Mouse (Mus musculus) lung, postnatal 0 days (tissue): ENCODE results near the gene Txn2. TPM values are rescaled to one million over a fixed set of nuclear protein-coding genes. Genes with fewer than 3 reads are reported as not detected.

Experiments
- ATAC-seq: fragments of 200-750 bp; cut with Nextera tagmentation; 2 replicates; pipeline ENCODE4 v1.8.0; 2017; ENCODE audit warnings: moderate library complexity
- DNase-seq: peaks from one replicate; pipeline ENCODE4 v3.0.0-alpha.2; 2016; ENCODE audit warnings: low spot score
- H3K27ac ChIP-seq: fragments of 300-500 bp; sonication (generic); 2 replicates; pipeline ENCODE4 v1.5.1; 2014; ENCODE audit warnings: antibody characterized with exemption, mild to moderate bottlenecking, low read length, mixed read lengths
- H3K27me3 ChIP-seq: fragments of 300-500 bp; sonication (generic); replicated peaks from 2 replicates; pipeline ENCODE4 v1.6.1; 2014; ENCODE audit warnings: low read length, mixed read lengths; ENCODE audit not compliant: insufficient read depth
- H3K36me3 ChIP-seq: fragments of 300-500 bp; sonication (generic); 2 replicates; pipeline ENCODE4 v1.6.1; 2014; ENCODE audit warnings: low read length, mixed read lengths; ENCODE audit not compliant: insufficient read depth
- H3K4me1 ChIP-seq: fragments of 300-500 bp; sonication (generic); 2 replicates; pipeline ENCODE4 v1.6.1; 2014; ENCODE audit warnings: antibody characterized with exemption, low read depth, low read length, mixed read lengths; ENCODE audit not compliant: insufficient read depth
- H3K4me2 ChIP-seq: fragments of 300-500 bp; sonication (generic); replicated peaks from 2 replicates; pipeline ENCODE4 v1.6.1; 2014; ENCODE audit warnings: low read depth, mild to moderate bottlenecking, low read length, moderate library complexity, mixed read lengths
- H3K4me3 ChIP-seq: fragments of 300-500 bp; sonication (generic); 2 replicates; pipeline ENCODE4 v1.5.1; 2014; ENCODE audit warnings: low read depth, low read length
- H3K9ac ChIP-seq: fragments of 300-500 bp; sonication (generic); replicated peaks from 2 replicates; pipeline ENCODE4 v1.6.1; 2014; ENCODE audit warnings: low read depth, mild to moderate bottlenecking
- H3K9me3 ChIP-seq: fragments of 300-500 bp; sonication (generic); 2 replicates; pipeline ENCODE4 v1.6.1; 2016; ENCODE audit warnings: low read length, mixed read lengths
- CTCF ChIP-seq: IDR thresholded peaks from 2 replicates; pipeline ENCODE4 v1.5.1; 2016; ENCODE audit warnings: antibody characterized with exemption, mild to moderate bottlenecking
- EP300 ChIP-seq: IDR thresholded peaks from 2 replicates; pipeline ENCODE4 v1.6.1; 2016; ENCODE audit warnings: antibody characterized with exemption, mild to moderate bottlenecking, control low read depth
- WGBS: fragments of 180-500 bp; shearing (Covaris S2); extraction: QIAGEN DNeasy Blood & Tissue Kit; methylation state at CpG from one replicate; pipeline ENCODE4 v1.1.7; 2014; 5-methylcytosine and 5-hydroxymethylcytosine counted together
- polyA plus RNA-seq: library from polyadenylated mRNA; unstranded; fragments of >200 nt; fragmentation: Nextera tagmentation; extraction: Ambion mirVana; gene quantifications from 2 replicates; pipeline ENCODE4 v1.2.1, GENCODE M21; 2015

The Txn2 gene
- polyA plus RNA-seq, 1 experiment from 2014 or later: 122 TPM

- H3K9ac ChIP-seq: no peak overlapping the region
- no peaks in the 10 kb centered on the region for H3K27me3 ChIP-seq
- DNase-seq (no peak), ATAC-seq (no peak)
- no peaks in the 10 kb centered on the region for H3K36me3 ChIP-seq
- H3K4me3 ChIP-seq: no peak overlapping the region
- WGBS: 94% methylated on average over 4 of the region's 5 CpGs
- peaks cover 19% of the 10 kb centered on the region; the same call in 1 of the 2 replicates for H3K4me1 ChIP-seq
- TF ChIP-seq CTCF: 0 out of 2 replicates have a peak, but pooled peaks have one; percentile 7
- TF ChIP-seq EP300: no peak
- H3K4me2 ChIP-seq: no peak overlapping the region
- H3K27ac ChIP-seq: no peak overlapping the region
- no peaks in the 10 kb centered on the region for H3K9me3 ChIP-seq
These were observed 42.3 kb downstream of the Txn2 start for GRCm38 (mm10) chr15:77886369-77887092.

DNA sequence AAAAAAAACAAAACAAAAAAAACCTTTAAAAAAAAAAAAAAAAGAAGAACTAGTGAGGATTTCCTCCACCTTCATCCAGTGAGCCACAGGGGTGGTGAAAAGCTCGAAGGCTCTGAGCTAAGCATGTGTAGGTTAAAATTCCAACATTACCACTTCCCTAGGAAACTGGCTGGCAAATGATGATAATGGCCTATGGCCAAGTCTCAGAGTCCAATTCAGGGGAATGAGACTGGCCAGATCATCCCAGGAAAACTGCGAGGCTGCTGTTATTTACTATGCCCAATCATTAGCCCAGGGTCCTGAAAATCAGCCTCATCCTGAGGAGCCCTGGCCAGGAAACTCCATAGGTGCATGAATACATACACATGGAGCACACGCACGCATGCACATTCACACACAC lies 42.9 kb downstream of the Txn2 start:
- peaks cover 19% of the 10 kb centered on the region; the same call in 1 of the 2 replicates for H3K4me1 ChIP-seq
- TF ChIP-seq CTCF (no peak), EP300 (no peak)
- no peak overlapping the region for H3K4me3 ChIP-seq
- WGBS: 55% methylated on average over 4 of the region's 4 CpGs
- no peak for ATAC-seq
- H3K9ac ChIP-seq: no peak overlapping the region
- H3K9me3 ChIP-seq: no peaks in the 10 kb centered on the region
- no peak overlapping the region for H3K4me2 ChIP-seq
- no peaks in the 10 kb centered on the region for H3K27me3 ChIP-seq
- H3K27ac ChIP-seq: no peak overlapping the region
- no peak for DNase-seq
- no peaks in the 10 kb centered on the region for H3K36me3 ChIP-seq

DNA sequence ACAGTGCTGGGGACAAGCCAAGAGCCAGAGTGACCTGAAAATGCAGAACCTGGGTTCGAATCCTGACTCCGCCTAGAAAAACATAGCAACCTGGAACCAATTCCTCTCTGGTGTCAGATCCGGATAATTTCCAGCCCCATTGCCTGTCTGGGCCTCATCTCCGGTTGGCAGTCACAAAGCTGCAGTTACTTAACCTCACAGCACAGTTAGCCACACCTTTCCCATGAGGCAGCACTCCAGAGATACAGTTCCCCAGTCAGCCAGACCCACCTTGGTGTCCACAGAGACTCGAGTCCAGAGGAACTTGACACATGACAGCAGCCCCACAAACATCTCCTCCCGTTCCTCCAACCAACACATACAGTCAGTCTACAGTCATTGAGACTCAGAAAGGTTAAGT lies 43.6 kb downstream of the Txn2 start:
- Histone ChIP-seq H3K36me3 (no peaks in the 10 kb centered on the region), H3K4me2 (no peak overlapping the region), H3K4me3 (no peak overlapping the region), H3K27me3 (no peaks in the 10 kb centered on the region), H3K4me1 (peaks cover 19% of the 10 kb centered on the region; the same call in 1 of the 2 replicates), H3K9ac (no peak overlapping the region), H3K27ac (no peak overlapping the region), H3K9me3 (no peaks in the 10 kb centered on the region)
- peak; percentile 16 for DNase-seq
- no peak for ATAC-seq
- no peak for TF ChIP-seq EP300
- TF ChIP-seq CTCF: no peak
- WGBS: 71% methylated on average over 6 of the region's 6 CpGs

DNA sequence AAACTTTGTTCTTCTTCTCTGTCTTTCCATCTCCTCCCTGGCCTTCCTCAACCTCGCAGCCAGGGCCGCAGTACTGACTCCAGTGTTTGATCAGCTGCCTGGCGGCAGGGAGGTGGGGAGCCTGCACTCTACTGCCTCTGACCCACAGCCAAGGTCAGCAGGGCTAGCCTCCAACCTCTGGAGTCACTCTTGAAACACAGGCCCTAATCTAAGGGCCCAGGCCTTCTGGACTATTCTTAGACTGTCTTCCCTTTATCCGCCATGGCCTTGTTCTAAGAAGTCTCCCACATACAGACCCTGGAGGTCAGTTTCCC lies 45.2 kb downstream of the Txn2 start:
- Histone ChIP-seq H3K36me3 (no peaks in the 10 kb centered on the region), H3K27ac (peak overlapping the region; percentile 90), H3K27me3 (no peaks in the 10 kb centered on the region), H3K4me2 (no peak overlapping the region), H3K9me3 (no peaks in the 10 kb centered on the region), H3K4me3 (no peak overlapping the region), H3K4me1 (peaks cover 16% of the 10 kb centered on the region; the same call in 1 of the 2 replicates), H3K9ac (0 out of 2 replicates have a peak overlapping the region, but pooled peaks have one; percentile 19)
- ATAC-seq (no peak), DNase-seq (no peak)
- WGBS: 59% methylated on average over 4 of the region's 4 CpGs
- no peak for TF ChIP-seq EP300
- TF ChIP-seq CTCF: no peak

GRCm38 (mm10) chr15:77882797-77883696 lies 45.8 kb downstream of the Txn2 start:
- no peaks in the 10 kb centered on the region for H3K36me3 ChIP-seq
- no peaks in the 10 kb centered on the region for H3K9me3 ChIP-seq
- DNase-seq: peak; percentile 93
- TF ChIP-seq EP300: peak; percentile 58
- no peak; the same call in 1 of the 2 replicates for TF ChIP-seq CTCF
- H3K4me2 ChIP-seq: no peak overlapping the region; the same call in 1 of the 2 replicates
- H3K27ac ChIP-seq: peak overlapping the region; percentile 90
- no peak overlapping the region for H3K4me3 ChIP-seq
- H3K27me3 ChIP-seq: no peaks in the 10 kb centered on the region
- 17% methylated on average over 16 of the region's 17 CpGs for WGBS
- peak; percentile 92 for ATAC-seq
- H3K9ac ChIP-seq: 0 out of 2 replicates have a peak overlapping the region, but pooled peaks have one; percentile 19
- H3K4me1 ChIP-seq: peaks cover 16% of the 10 kb centered on the region; the same call in 1 of the 2 replicates

GRCm38 (mm10) chr15:77882297-77882696 lies 46.5 kb downstream of the Txn2 start:
- TF ChIP-seq EP300 (no peak), CTCF (no peak)
- H3K4me1 ChIP-seq: peaks cover 16% of the 10 kb centered on the region; the same call in 1 of the 2 replicates
- no peaks in the 10 kb centered on the region for H3K36me3 ChIP-seq
- H3K4me2 ChIP-seq: no peak overlapping the region
- WGBS: 47% methylated on average over 6 of the region's 6 CpGs
- peak overlapping the region; percentile 90 for H3K27ac ChIP-seq
- no peak overlapping the region for H3K4me3 ChIP-seq
- no peaks in the 10 kb centered on the region for H3K9me3 ChIP-seq
- H3K27me3 ChIP-seq: no peaks in the 10 kb centered on the region
- ATAC-seq: 0 out of 2 replicates have a peak, but pooled peaks have one; percentile 2
- H3K9ac ChIP-seq: no peak overlapping the region
- peak; percentile 59 for DNase-seq
